Mouse (Mus musculus): ENCODE results near the gene Rab1a.
A peak's percentile ranks its signal among the peaks of the same experiment; 100 is the strongest.

The Rab1a gene

DNA sequence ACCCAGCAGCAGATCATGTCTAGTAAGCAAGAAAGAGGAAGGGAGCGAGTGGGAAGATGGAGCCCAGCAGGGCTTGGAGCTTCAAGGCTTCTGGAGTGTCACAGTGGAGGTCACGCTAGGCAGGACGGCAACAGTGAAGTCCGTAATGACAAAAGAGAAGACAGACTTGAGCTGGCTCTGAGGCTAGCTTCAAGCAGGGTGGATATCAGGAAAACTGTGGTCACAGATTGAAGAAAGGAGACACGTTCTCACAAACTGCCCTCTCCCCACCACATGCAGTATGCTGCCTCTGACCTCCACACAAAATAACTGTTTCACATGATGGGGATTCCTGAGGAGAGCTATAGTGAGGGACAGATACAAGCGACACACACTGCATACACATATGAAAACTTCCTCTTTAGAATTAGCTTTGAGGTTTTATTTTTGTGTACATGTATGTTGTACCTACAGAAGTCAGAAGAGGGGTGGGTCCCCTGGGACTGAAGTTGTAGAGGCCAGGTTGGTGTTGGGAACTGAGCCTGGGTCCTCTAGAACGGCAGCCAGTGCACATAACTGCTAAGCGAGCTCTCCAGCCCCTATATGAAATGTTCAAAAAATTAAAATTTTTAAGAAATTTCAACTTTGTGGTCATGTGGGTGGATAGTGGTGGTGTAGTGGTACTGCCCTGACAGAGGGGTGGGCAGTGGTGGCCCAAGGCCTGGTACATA is 46.1 kb downstream of the Rab1a start:
- ATAC-seq (ENCODE audit: low TSS enrichment) = no peak

DNA sequence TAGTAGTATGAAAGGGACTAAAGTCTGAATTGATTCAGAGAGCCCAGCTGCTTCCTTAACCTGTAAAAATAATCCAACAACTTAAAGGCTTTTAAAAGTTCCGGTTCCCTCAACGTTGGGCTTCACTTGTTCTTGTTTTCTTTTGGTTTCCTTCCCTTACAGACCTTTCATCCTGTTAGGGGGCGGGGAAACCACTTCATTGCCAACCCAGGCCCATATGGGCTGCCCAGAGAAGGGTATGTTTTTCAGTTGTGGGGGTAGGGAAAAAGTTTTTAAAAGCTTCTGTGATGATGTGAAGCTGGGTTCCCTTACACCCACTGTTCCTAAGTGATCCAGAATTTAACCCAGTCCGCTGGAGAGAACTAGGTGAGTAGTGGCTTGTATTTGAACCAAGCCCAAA is 47.0 kb downstream of the Rab1a start:
- no peak for ATAC-seq (ENCODE audit: low TSS enrichment)

DNA sequence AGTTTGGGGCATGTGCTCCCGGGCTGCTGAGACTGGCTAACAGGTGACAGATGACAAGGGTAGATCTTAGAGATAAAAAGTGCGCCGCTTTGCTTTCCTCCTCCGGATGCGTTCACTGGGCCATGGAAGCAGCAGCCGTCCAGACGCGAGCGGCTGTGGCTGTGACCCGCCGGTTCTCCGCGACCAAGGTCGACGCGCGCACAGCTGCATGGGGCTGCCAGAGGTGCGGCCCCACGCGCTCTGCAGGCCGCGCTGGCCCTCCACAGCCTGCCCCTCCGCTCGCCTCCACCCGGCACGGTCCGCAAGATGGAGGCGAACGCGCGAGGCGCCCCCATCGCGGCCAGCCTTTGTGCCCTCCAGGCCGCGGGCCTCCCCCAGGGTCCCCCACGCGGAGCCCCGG is 47.6 kb downstream of the Rab1a start:
- peak; percentile 47 for ATAC-seq (ENCODE audit: low TSS enrichment)

DNA sequence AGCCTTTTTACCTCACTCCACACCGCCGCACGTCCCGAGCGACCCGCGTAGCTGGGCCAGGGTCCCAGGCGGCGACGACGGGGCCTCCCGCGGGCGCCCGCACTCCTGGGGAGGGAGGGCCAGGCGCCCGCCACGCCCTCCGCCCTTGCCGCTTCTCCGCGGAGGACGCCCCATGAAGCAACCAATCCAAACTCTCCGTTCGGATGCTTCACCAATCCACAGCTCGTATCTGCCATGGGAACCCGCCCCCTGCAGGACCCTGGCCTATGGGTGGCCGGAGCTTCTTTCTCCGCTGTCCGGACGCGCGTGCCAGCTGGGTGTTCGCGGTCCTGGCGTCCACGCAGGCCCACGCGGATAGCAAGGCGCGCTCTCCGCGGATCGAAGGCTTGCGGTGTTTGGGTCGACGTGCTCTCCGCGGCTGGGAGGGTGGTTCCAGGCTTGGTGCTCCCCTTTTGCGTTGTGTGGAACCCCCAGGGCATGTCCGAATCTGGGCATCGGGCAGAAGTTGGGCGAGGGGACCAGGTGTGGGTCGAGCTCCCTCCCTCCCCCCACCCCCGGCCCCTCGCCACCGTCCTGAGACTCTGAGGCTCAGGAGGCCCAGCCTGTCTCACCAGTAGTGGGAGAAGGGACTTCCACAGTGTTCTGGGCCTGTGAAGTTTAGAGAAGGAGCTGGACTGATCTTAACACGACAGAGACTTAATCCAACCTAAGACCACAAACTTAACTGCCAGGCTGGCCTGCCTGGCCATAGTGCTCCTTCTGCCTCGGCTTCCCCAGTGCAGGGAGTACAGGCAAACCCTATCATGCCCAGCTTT is 48.3 kb downstream of the Rab1a start, which contains the start of gene Cep68:
Gene Cep68, minus strand, starts transcription at position 134 of the 815 bp plus-strand sequence.
- ATAC-seq (ENCODE audit: low TSS enrichment) = peak; percentile 97

DNA sequence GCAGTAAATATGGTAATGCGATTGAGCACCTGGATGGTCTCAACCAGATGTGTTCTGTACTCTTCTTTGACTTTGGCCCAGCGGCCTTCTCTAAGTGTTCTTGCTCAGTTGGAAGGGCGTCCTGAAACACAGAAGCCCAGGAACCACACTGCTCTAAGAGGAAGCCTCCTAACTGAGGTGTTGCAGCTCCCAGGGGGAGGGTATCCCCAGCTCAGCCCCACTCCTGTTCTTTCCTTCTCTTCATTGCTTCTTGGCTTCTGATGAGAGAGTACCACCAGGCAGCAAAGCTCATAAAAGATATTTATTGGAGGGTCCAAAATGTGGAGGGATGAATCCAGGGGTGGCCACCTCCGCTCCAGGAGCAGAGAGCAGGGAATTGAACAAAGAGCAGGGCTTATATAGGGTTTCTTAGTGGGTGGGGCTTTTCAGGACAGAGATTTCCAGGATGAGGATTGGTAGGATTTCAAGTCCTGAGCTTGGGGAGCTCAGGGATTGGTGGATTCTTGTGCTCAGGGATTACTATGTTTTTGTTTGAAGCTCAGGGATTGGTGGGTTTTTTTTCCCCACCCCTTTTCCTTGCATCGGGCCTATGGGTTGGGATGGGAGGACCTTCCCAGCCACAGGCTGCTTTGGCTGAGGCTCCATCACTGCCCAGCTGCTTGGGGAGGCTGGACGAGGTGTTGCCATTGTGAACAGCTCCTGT is 49.4 kb downstream of the Rab1a start:
- no peak for ATAC-seq (ENCODE audit: low TSS enrichment)

DNA sequence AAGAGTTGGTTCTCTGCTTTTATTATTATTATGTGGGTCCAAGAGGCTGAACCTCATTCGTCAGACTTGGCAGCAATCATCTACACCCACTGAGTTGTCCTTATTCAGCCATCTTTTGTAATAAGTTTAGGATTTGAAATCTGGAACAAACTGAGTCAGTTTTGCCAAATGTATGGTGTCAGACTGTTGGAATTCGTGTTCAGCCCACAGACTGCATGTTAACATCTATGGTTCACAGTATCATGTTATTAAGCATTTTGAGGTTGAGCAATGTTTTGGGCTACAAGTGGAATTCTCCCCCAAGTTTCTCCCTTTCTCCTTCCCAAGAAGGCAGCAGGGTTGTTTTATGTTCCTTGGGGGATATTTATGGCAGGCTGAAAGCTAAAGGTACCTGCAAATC is 51.9 kb downstream of the Rab1a start:
- ATAC-seq (ENCODE audit: low TSS enrichment) = no peak

DNA sequence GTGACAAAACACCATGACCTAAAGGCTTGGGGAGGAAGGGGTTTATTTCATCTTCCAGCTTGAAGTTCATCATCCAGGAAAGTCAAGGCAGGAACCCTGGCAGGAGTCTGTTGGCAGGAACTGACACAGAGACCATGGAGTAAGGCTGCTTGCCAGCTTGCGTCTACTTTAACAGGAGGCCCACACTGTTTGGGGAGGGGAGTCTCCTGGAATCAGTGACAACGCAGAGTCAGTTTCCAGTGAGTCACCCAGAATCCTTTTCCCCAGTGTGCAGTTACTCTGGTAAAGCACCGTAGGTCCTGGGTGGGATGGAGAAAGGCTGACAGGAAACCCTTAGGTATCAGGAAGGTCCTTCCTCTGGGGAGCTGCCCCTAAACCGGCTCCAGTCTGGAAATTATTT is 53.6 kb downstream of the Rab1a start:
- ATAC-seq (ENCODE audit: low TSS enrichment) = no peak

DNA sequence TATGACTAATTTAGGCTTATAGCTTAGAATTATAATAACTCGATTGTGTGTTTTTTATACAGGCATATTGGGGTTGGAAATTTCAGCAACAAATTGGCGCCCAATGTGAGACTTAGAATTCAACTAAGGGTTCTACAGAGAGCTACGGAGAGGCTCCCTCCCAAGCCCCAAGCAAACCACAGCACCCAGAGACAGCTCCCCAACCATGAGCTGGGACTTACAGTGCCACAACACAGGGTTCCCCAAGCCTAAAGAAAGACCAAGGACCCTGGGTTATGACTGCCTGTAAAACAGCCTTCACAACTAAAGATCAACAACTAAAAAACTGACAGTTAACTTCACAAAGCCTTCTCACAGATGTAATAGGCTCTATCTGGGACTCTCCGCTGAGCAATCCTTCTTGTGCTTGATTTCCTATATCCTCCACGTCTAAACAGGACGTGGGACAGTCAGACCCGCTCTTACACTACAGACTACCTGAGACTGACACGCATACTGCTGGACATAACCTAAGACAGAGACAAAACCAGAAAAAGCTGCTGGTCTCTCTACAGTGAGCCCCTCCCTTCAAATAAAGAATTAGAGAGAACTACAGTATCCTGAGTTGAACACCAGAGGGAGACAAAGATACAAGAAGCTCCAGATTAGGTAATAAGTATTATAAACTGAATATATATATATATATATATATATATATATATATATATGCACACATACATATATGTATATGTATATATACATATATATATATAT is 61.6 kb downstream of the Rab1a start:
- ATAC-seq (ENCODE audit: low TSS enrichment) = peak; percentile 70

DNA sequence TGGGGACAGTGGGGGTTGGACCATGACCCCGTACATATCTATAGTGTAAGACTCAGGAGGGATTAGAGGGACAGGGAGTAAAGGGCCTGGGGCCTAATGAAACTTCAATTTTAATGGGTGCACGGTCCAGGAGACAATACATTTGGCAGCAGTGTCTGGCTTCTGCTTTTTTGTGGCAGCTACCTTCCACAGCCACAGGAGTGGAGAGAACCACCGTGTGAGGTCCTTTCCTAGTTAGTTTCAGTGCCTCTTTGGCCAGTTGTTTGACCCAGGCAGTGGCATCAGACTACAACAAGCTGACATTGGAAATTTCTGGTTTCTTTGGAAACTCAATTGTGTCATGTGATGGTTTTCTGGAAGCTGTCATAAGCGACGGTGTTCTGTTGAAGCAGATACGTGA is 68.7 kb downstream of the Rab1a start:
- no peak for ATAC-seq (ENCODE audit: low TSS enrichment)

DNA sequence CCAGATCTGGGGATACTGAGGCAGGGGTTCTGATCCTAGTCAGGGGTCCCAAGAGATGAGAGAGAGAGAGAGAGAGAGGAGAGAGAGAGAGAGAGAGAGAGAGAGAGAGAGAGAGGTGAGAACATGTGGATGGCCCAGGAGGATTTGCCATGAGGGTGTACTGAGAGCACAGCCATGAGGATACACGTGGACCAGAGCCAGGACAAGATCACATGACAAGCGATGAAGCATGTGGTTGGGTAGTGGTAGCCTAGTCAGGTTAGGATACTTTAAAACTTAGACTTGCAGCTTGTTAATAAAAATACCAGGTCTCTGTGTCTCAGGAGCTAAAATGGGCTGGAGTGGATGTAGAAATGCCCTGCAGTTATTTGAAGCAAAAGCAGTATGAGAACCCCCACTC is 74.7 kb downstream of the Rab1a start:
- no peak for ATAC-seq (ENCODE audit: low TSS enrichment)

Data from frontal cortex, adult (tissue).